Mouse (Mus musculus) ES-E14 (cell line): ENCODE data around the gene Wnt3.

Experiments
- HCFC1 ChIP-seq: IDR thresholded peaks from 2 replicates; pipeline ENCODE4 v1.6.1; 2012; ENCODE audit warnings: low read length, inconsistent platforms, borderline replicate concordance; ENCODE audit not compliant: insufficient read depth
- MAFK ChIP-seq: IDR thresholded peaks from 2 replicates; pipeline ENCODE4 v1.6.1; 2014; ENCODE audit warnings: mild to moderate bottlenecking, low read depth, low read length, inconsistent platforms; ENCODE audit not compliant: insufficient read depth
- ZC3H11A ChIP-seq: IDR thresholded peaks from 2 replicates; pipeline ENCODE4 v1.6.1; 2012; ENCODE audit warnings: low read depth, mild to moderate bottlenecking, inconsistent platforms, low read length, borderline replicate concordance
- ZNF384 ChIP-seq: IDR thresholded peaks from 2 replicates; pipeline ENCODE4 v1.6.1; 2012; ENCODE audit warnings: low read depth, low read length, inconsistent platforms

- TF ChIP-seq MAFK (no peak), ZC3H11A (no peak), ZNF384 (no peak), HCFC1 (no peak)
Measured at GRCm38 (mm10) chr11:103811246-103811645, 37.3 kb downstream of the Wnt3 start.
